Mouse (Mus musculus) spleen, adult 18-20 months (tissue): ENCODE measurements around the gene Trim65.

Experiments
- DNase-seq, 2 experiments: peaks; one replicate each; pipeline ENCODE4 v3.0.0; 2022; ENCODE audit warnings: mixed read lengths in 2 of 2

Gene Trim65

DNA sequence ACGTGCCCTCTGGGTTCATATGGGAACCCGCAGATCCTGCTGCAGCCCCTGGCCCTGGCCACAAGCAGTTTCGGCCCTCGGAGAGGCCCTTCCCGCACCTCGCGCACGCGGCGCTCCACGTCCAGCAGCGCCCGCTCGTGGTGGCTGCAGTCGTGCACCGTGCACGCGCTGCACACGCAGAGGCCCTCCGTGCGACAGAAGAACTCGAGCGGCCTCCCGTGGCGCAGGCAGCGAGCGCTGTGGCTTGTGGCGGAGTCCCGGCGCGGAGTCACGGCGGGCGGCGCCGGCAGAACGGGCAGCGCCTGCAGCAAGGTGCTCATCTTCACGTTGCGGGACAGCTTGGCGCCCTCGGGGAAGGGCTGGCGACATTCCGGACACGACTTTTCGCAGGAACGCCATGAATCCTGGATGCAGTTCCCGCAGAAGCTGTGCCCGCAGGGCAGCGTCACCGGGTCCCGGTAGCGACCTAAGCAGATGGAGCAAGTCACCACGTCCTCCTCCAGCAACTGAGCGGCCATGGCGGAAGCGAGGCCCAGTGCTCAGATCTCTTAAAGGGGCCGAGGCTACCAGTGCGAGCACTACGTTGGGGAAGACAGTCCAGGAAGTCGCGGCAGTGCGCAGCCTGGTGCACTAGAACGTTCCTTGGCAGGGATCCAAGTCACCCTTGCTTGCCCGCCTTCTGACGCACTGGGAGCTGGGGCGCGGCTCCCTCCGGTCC, at the start of gene Trim65:
Trim65 (minus strand) TSS at position 641 of the 718 bp plus-strand sequence.
- peak; percentile 83 to 87 for DNase-seq

DNA sequence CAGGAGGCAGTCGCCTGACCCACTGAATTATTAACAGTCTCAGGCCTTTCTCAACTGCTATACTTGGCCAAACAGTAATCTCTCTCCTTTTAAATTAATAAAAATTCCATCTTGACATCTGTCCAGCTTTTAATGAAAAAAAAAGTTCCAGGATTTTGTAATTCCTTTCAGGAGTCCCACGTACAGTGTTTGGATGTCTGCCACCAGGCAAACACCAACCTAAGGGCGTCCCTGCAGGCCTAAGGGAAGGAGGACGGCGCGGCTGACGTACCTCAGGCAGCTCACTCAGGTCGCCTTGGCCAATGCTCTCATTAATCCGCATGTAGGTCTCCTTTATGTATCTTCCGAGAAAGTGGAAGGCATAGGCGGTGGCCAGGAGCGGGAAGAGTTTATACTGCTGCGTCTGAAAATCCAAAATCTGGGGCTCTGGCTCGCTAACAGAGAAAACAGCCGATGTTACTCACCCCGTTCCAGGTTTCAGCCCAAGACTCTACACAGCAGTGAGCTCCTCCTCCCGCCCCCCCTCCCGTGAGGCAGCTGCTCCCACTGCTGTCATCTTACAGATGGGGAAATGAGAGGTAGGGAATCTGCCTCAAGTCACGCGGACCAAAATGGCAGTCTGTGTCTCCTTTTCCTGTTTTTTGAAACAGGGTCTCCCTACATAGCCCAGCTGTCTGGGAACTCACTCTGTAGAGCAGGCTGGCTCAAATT, 47.6 kb upstream of the Trim65 start:
- DNase-seq: no peak

DNA sequence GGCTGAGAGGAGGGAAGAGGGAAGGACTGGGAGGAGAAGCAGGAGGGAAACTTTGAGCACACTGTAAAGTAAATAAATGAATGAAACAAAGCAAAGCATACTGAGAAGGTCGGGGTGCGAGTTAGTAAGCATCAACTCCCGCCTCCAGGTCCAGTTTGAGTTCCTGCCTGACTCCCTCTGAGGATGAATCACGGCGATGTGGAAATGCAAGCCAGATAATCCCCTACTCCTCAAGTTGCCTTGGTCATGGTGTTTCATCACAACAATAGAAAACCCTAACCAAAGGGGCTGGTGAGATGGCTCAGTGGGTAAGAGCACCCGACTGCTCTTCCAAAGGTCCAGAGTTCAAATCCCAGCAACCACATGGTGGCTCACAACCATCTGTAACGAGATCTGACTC, 45.1 kb upstream of the Trim65 start:
- DNase-seq: no peak

DNA sequence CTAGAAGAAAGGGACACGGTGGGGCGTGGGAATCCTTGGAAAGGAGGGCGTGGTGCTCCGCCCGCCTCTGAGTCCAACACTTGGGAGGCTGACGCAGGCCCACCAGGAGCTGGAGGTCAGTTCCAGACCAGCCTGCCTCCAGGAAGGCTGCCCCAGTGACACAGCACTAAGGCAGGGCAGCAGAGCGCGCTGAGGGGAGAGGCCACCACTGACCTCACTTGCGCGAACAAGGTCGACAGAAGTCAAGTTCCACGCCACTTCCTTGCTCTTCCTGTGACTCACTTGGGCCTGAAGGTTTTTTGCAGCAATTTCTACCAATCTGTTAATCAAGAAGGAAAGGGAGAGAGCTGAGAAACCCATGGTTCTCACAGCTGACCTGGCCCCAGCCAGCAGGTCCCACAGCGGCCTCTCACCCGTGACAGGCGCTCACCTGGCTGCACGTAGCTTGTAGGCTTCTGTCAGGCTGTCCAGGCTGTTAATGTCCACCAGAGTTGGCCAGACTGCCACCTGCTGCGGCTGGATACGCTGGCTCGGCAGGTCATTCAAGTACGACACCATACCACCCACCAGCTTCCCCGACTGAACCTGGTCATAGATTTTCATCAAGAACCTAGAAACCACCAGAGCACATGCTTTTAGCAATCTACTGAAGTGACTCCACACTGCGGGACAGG, 44.0 kb upstream of the Trim65 start:
- no peak for DNase-seq

- DNase-seq: no peak
Measured at GRCm38 (mm10) chr11:116171959-116172358, 41.0 kb upstream of the Trim65 start.

DNA sequence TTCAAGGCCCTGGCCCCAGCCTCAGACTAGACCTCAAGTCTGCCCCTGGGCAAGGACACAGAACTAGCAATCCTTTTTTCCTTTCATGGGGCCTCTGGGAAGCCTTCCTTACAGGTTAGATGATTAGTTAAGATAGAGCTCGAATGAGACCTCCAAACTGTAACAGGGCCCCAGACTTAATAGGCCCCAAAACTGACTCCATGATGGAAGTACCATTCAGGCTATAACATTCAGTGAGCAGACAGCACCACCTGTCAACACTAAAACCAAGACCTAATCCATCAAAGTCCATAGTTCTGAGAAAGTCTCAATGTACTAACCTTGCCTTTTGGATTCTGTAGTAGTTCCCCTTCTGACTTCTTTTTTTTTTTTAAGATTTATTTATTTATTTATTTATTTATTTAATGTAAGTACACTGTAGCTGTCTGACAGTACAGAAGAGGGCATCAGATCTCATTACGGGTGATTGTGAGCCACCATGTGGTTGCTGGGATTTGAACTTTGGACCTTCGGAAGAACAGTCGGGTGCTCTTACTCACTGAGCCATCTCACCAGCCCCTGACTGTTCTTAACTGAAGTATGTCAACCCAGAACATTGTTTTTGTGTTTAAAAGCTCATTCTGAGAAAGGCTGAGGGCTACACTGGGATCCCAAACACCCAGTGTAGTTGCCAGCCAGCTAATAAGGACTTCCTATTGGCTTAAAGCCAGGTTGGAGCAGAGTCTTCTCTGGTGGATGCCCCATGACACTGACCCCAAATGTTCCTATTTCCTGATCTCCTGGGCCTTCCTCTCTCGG, 39.3 kb upstream of the Trim65 start:
- no peak for DNase-seq

DNA sequence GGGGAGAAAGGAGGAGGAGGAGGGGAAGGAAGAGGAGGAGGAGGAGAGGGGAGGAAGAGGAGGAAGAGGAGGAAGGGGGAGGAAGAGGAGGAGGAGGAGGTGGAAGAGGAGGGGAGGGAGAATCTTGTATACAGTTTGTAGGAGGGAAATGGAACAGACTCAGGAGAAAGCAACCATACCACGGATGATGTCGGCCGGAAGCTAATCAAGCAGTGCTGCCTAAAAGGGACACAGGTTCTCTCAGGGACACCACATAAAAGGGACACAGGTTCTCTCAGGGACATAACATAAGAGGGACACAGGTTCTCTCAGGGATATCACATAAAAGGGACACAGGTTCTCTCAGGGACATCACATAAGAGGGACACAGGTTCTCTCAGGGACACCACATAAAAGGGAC, 38.3 kb upstream of the Trim65 start:
- no peak for DNase-seq

- DNase-seq: peak; percentile 87 to 92
Measured at GRCm38 (mm10) chr11:116167884-116168439, 37.0 kb upstream of the Trim65 start, which contains the start of gene Fbf1. Gene Fbf1, minus strand, starts transcription at chr11:116168166.

GRCm38 (mm10) chr11:116167232-116167631, 36.3 kb upstream of the Trim65 start:
- no peak for DNase-seq

DNA sequence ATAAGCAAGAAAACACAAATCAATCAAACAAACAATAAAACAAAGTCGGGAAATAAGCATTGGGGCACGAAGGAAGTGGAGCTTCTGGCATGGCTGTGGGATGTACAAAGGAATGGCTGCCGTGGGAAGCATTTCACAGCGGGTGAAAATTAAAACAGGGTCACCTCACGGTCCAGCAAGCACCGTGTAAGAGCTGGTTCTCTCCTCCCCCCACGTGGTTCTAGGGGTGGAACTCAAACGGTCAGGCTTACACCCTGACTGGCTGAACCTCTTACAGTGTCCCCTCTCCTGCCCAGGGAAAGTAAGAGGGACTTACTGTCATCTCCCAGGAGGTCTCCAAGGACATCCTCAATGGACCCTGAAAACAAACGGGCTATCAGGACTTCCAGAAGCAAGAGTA, 32.1 kb upstream of the Trim65 start:
- no peak for DNase-seq

GRCm38 (mm10) chr11:116162146-116162545, 31.2 kb upstream of the Trim65 start:
- no peak for DNase-seq

- DNase-seq: no peak
Measured at GRCm38 (mm10) chr11:116161312-116161711, 30.4 kb upstream of the Trim65 start.

GRCm38 (mm10) chr11:116150960-116151359, 20.0 kb upstream of the Trim65 start:
- no peak for DNase-seq

- DNase-seq: no peak
Measured at GRCm38 (mm10) chr11:116149341-116149740, 18.4 kb upstream of the Trim65 start.

DNA sequence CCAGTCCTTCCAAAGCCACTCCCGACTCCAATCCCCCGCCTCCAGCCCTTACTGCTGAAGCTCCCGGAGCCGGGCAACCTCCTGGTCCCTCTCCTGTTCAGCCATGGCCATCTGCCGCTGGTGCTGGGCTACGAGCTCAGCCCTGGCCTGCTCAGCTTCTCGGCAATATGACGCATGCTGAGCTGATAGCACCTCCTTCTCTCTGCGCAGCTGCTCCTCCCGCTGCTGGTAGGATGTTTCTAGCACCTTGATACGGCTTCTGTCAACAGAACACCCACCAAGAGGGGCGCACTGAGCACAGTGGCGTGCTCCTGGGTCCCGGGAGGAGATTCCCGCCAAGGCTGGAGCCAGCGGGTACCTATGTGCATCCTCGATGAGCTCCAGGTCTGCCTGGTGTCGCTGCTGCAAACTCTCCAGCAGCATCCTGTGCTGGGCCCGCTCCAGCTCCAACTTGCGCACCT, 17.9 kb upstream of the Trim65 start:
- DNase-seq: no peak

GRCm38 (mm10) chr11:116146294-116146985, 15.5 kb upstream of the Trim65 start:
- DNase-seq: no peak

DNA sequence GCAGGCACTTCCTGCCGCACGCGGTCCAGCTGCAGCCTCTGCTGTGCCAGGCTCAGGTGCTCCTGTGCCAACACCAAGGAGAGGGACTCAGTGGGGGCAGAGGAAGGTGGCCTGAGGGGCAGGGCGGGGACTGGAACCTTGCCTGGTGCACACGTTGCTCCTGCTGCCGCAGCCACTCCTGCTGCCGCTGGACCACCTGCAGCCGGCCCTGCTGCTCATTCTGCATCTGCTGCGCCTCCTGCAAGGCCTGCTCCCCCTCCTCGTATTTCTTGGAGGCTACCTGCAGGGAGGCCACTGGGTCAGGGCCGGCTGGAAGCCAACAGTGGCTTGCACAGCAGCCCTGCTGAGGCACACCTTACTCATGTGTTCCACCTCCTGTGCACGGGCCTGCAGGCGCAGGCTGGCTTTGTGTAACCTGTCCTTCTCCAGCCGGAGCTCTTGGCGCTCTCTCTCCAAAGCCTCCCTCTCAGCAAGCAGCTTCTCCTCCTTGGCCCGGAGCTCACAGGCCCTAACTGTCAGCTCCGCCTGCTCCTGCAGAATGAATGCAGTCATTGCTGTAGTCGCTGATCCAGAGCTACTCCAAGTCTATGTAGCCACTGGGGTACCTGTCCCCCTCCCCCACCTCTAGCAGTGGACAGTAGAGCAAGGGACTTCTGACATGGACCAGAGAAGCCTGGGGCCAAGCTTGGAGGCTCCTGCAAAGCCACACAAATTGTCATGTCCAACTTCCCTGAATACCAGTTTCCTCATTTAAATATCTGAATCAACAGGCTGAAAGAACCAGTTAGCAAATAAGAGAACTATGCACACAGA, 14.8 kb upstream of the Trim65 start:
- DNase-seq: no peak

DNA sequence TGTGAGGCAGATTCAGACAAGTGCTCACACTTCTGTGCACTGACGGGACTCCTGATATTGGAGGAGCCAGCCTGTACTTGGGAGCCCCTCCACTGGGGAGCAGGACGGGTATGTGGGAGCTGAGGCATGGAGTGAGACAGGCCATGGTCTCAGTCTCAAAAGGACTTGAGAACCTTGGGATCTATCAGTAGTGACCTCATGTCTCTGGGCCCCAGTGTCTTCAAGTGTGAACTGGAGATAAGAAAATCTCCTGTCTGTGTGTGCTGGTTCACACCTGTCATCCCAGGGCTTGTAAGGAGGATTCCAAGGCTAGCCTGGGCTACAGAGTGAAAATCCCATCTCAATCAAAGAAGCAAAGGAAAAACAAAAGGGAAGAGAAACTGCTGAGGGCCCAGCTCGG, 12.5 kb upstream of the Trim65 start:
- DNase-seq: no peak

DNA sequence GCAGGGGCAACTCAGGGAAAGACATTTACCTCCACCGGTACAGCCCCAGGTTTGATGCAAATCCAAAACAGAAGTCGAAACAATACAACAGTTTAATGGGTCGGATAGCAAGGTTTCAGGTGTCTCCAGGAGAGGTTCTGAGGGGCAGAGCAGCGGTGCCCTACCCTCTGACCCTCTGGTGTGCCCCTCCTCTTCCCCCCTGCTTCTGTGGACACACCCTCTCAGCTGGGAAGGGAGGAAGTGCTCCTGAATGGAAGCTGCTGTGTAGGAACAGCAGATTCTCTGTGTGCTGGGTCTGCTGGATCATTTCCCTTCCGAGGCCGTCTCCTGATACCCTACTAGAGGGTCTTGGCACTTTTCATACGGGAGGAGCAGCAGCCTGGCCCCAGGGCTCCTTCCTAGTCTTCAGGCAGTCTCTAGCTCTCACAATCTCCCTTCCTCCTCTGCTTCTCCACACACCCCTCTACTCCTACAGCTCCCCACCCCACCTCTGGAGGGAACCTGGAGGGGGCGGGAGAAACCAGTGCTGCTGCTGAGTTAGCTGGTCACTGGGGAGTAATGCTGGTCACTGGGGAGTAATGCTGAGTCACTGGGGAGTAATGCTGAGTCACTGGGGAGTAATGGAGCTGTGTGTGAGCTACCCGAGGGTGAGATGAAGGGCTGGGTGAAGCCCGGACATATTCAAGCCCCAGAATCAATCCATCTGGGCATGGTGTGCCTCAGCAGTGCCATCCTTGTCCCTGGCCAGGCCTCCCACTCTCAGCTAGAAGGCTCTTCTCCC, 11.5 kb upstream of the Trim65 start:
- no peak for DNase-seq
